In genomic region chr13:110283781-110284180, GRCm38 (mm10) we compare ENCODE assay signal across 33 mouse cellular contexts. TPM values are rescaled to one million over a fixed set of nuclear protein-coding genes. Genes with fewer than 3 reads are reported as not detected.
DNase-seq lines count a peak whose midpoint lies in the region; ATAC-seq and TF ChIP-seq lines count a peak whose summit lies in the region.
"Had no signal": no experiment of that assay in that cellular context is flagged by ENCODE, and none has a peak within 500 bp of the region (broad histone marks: within the 10 kb centered on the region; RNA-seq: fewer than 3 reads in every experiment).

No protein-coding gene starts in this region.

- DNase-seq in hindbrain, postnatal 0 days (ENCODE audit: low spot score) = peak; percentile 35
- peak; percentile 38 for DNase-seq in midbrain, postnatal 0 days (ENCODE audit: low spot score)
- no peak for DNase-seq in midbrain, embryonic 10.5 days (ENCODE audit: low spot score)
- peak; percentile 85 for DNase-seq in lung, postnatal 0 days (ENCODE audit: low spot score)
- no peak for DNase-seq in cerebellum, adult 2 months
- no peak for DNase-seq in frontal cortex, adult 2 months (ENCODE audit: extremely low spot score in 1 of 2, low spot score in 1 of 2)
- DNase-seq: adrenal gland, adult 8-10 months; cerebellum, adult 11 months; cerebellum, postnatal 14 days; gastrocnemius, postnatal 14 days; heart, postnatal 4 days; kidney, adult 11 months; kidney, postnatal 25 days; right cerebral cortex, postnatal 4 days; thymus, adult 2 months; thymus, postnatal 36 days had no signal

- H3K4me2 ChIP-seq in hindbrain, postnatal 0 days (ENCODE audit: low read depth, low read length) = no peak overlapping the region
- H3K4me2 ChIP-seq in hindbrain, embryonic 12.5 days (replicated peaks) = no peak overlapping the region
- no peak overlapping the region for H3K4me2 ChIP-seq in midbrain, postnatal 0 days (ENCODE audit: low read depth, low read length, poor library complexity, severe bottlenecking)
- no peak overlapping the region for H3K4me2 ChIP-seq in lung, postnatal 0 days (replicated peaks; ENCODE audit: low read depth, low read length)
- H3K4me2 ChIP-seq: heart, embryonic 12.5 days; hindbrain, embryonic 14.5 days; kidney, embryonic 15.5 days; liver, embryonic 15.5 days; neural tube, embryonic 12.5 days had no signal

- no peaks in the 10 kb centered on the region for H3K36me3 ChIP-seq in hindbrain, postnatal 0 days (ENCODE audit: insufficient read depth, low read length)
- no peaks in the 10 kb centered on the region for H3K36me3 ChIP-seq in hindbrain, embryonic 12.5 days
- H3K36me3 ChIP-seq in midbrain, postnatal 0 days (ENCODE audit: insufficient read depth, low read length) = no peaks in the 10 kb centered on the region
- H3K36me3 ChIP-seq in midbrain, embryonic 10.5 days = no peaks in the 10 kb centered on the region
- no peaks in the 10 kb centered on the region for H3K36me3 ChIP-seq in lung, postnatal 0 days (ENCODE audit: insufficient read depth, low read length)
- H3K36me3 ChIP-seq: heart, embryonic 12.5 days; kidney, embryonic 15.5 days; liver, embryonic 15.5 days; neural tube, embryonic 12.5 days had no signal

- peak; percentile 98 for TF ChIP-seq EP300 in lung, postnatal 0 days (IDR thresholded peaks at IDR 0.05)

- H3K9me3 ChIP-seq in hindbrain, postnatal 0 days (ENCODE audit: low read length) = no peaks in the 10 kb centered on the region
- H3K9me3 ChIP-seq in hindbrain, embryonic 12.5 days (replicated peaks) = no peaks in the 10 kb centered on the region
- no peaks in the 10 kb centered on the region for H3K9me3 ChIP-seq in midbrain, postnatal 0 days (ENCODE audit: low read length)
- no peaks in the 10 kb centered on the region for H3K9me3 ChIP-seq in midbrain, embryonic 10.5 days (replicated peaks)
- H3K9me3 ChIP-seq in lung, postnatal 0 days (ENCODE audit: low read length) = no peaks in the 10 kb centered on the region
- H3K9me3 ChIP-seq: heart, embryonic 12.5 days; kidney, embryonic 15.5 days; liver, embryonic 15.5 days; neural tube, embryonic 12.5 days had no signal

- no peak for ATAC-seq in hindbrain, postnatal 0 days
- no peak for ATAC-seq in hindbrain, embryonic 12.5 days (ENCODE audit: low FRiP score)
- ATAC-seq in midbrain, postnatal 0 days (ENCODE audit: low FRiP score) = no peak
- peak; percentile 47; the same call in 1 of the 2 replicates for ATAC-seq in lung, postnatal 0 days
- ATAC-seq: CD4-positive, CD25-positive, alpha-beta regulatory T cell, adult 4 months; inflammation-experienced regulatory T-cells, adult 6 months; midbrain, embryonic 16.5 days had no signal

- no peak overlapping the region for H3K4me3 ChIP-seq in hindbrain, postnatal 0 days (ENCODE audit: low read length)
- H3K4me3 ChIP-seq in hindbrain, embryonic 12.5 days = no peak overlapping the region
- no peak overlapping the region for H3K4me3 ChIP-seq in midbrain, postnatal 0 days (ENCODE audit: low read depth, low read length)
- no peak overlapping the region for H3K4me3 ChIP-seq in midbrain, embryonic 10.5 days
- no peak overlapping the region for H3K4me3 ChIP-seq in lung, postnatal 0 days (ENCODE audit: low read depth, low read length)
- H3K4me3 ChIP-seq in cerebellum, adult 2 months (replicated peaks; ENCODE audit: insufficient read depth, low read depth, low read length) = no peak overlapping the region
- H3K4me3 ChIP-seq: erythroblast, embryonic 14.5 days; heart, embryonic 12.5 days; kidney, embryonic 15.5 days; liver, embryonic 15.5 days; myocyte; neural tube, embryonic 12.5 days had no signal

- H3K27ac ChIP-seq in hindbrain, postnatal 0 days = no peak overlapping the region
- no peak overlapping the region for H3K27ac ChIP-seq in hindbrain, embryonic 12.5 days
- no peak overlapping the region for H3K27ac ChIP-seq in midbrain, postnatal 0 days (ENCODE audit: low read depth, low read length)
- H3K27ac ChIP-seq in midbrain, embryonic 10.5 days (replicated peaks) = no peak overlapping the region
- no peak overlapping the region for H3K27ac ChIP-seq in lung, postnatal 0 days (ENCODE audit: low read length)
- H3K27ac ChIP-seq in cerebellum, adult 2 months (ENCODE audit: insufficient read depth, low read length) = no peak overlapping the region
- H3K27ac ChIP-seq: hindbrain, embryonic 14.5 days; kidney, embryonic 15.5 days; liver, embryonic 15.5 days; macrophage; neural tube, embryonic 12.5 days; stomach, postnatal 0 days had no signal

- H3K27me3 ChIP-seq in hindbrain, postnatal 0 days (ENCODE audit: insufficient read depth, low read length) = no peaks in the 10 kb centered on the region
- H3K27me3 ChIP-seq in hindbrain, embryonic 12.5 days = no peaks in the 10 kb centered on the region
- H3K27me3 ChIP-seq in midbrain, postnatal 0 days (ENCODE audit: insufficient read depth, low read length) = no peaks in the 10 kb centered on the region
- peaks cover 19% of the 10 kb centered on the region for H3K27me3 ChIP-seq in midbrain, embryonic 10.5 days (ENCODE audit: low read depth, poor library complexity, severe bottlenecking)
- H3K27me3 ChIP-seq in lung, postnatal 0 days (replicated peaks; ENCODE audit: insufficient read depth, low read length) = 0 out of 2 replicates have a peak, but pooled peaks cover 8% of the 10 kb centered on the region
- no peaks in the 10 kb centered on the region for H3K27me3 ChIP-seq in cerebellum, adult 2 months (ENCODE audit: control insufficient read depth, insufficient read depth, low read length)
- H3K27me3 ChIP-seq: heart, embryonic 12.5 days; neural tube, embryonic 12.5 days had no signal

- H3K4me1 ChIP-seq in hindbrain, postnatal 0 days (ENCODE audit: insufficient read depth, low read length) = no peaks in the 10 kb centered on the region
- H3K4me1 ChIP-seq in hindbrain, embryonic 12.5 days = 0 out of 2 replicates have a peak, but pooled peaks cover 6% of the 10 kb centered on the region
- no peaks in the 10 kb centered on the region for H3K4me1 ChIP-seq in midbrain, postnatal 0 days (ENCODE audit: insufficient read depth, low read length)
- peaks cover 15% of the 10 kb centered on the region for H3K4me1 ChIP-seq in midbrain, embryonic 10.5 days
- 0 out of 2 replicates have a peak, but pooled peaks cover 3% of the 10 kb centered on the region for H3K4me1 ChIP-seq in lung, postnatal 0 days (ENCODE audit: insufficient read depth, low read depth, low read length)
- no peaks in the 10 kb centered on the region; the same call in 1 of the 2 replicates for H3K4me1 ChIP-seq in cerebellum, adult 2 months (ENCODE audit: control insufficient read depth, insufficient read depth, low read length)

- 55% methylated on average over 4 of the region's 4 CpGs for WGBS in hindbrain, postnatal 0 days
- 76% methylated on average over 4 of the region's 4 CpGs for WGBS in hindbrain, embryonic 12.5 days
- WGBS in midbrain, postnatal 0 days = 47% methylated on average over 4 of the region's 4 CpGs
- WGBS in midbrain, embryonic 10.5 days = 79% methylated on average over 4 of the region's 4 CpGs
- WGBS in lung, postnatal 0 days = 39% methylated on average over 4 of the region's 4 CpGs
- 69% methylated on average over 4 of the region's 4 CpGs for WGBS in cerebellum, adult 2 months

- no peak for TF ChIP-seq POLR2A in cerebellum, adult 2 months (IDR thresholded peaks at IDR 0.05; ENCODE audit: borderline replicate concordance, insufficient read depth, low read length)

- H3K9ac ChIP-seq in hindbrain, postnatal 0 days (replicated peaks; ENCODE audit: low read length) = no peak overlapping the region
- no peak overlapping the region for H3K9ac ChIP-seq in hindbrain, embryonic 12.5 days
- no peak overlapping the region for H3K9ac ChIP-seq in midbrain, postnatal 0 days (replicated peaks; ENCODE audit: low read length, poor library complexity, severe bottlenecking)
- no peak overlapping the region for H3K9ac ChIP-seq in lung, postnatal 0 days (replicated peaks; ENCODE audit: low read depth)
- H3K9ac ChIP-seq: heart, embryonic 12.5 days; hindbrain, embryonic 14.5 days; kidney, embryonic 15.5 days; liver, embryonic 15.5 days; neural tube, embryonic 12.5 days had no signal

- no peak for TF ChIP-seq CTCF in hindbrain, postnatal 0 days (IDR thresholded peaks at IDR 0.05; ENCODE audit: low read depth)
- TF ChIP-seq CTCF in midbrain, postnatal 0 days (IDR thresholded peaks at IDR 0.05) = no peak
- no peak for TF ChIP-seq CTCF in lung, postnatal 0 days (IDR thresholded peaks at IDR 0.05)
- TF ChIP-seq CTCF in cerebellum, adult 2 months (IDR thresholded peaks at IDR 0.05; ENCODE audit: borderline replicate concordance, insufficient read depth, low read depth, low read length) = no peak

RNA-seq across cellular contexts. Expression of gene Rab3c, which starts 3.0 kb away (rescaled TPM):
- total RNA-seq in hindbrain, postnatal 0 days (2014; rRNA removed) = 125 and 126 TPM in 2 replicates
- 126 and 130 TPM in 2 replicates for polyA plus RNA-seq in hindbrain, postnatal 0 days (2015; fragmentation: Nextera tagmentation; extraction: Ambion mirVana)
- polyA plus RNA-seq in hindbrain, embryonic 12.5 days (2016; fragmentation: Nextera tagmentation; extraction: Ambion mirVana) = 86.8 and 90.8 TPM in 2 replicates
- total RNA-seq in midbrain, postnatal 0 days (2014; rRNA removed) = 168 and 199 TPM in 2 replicates
- polyA plus RNA-seq in midbrain, postnatal 0 days (2015; fragmentation: Nextera tagmentation; extraction: Ambion mirVana) = 135 and 164 TPM in 2 replicates
- 9.0 and 20.8 TPM in 2 replicates for polyA plus RNA-seq in midbrain, embryonic 10.5 days (2016; fragmentation: Nextera tagmentation; extraction: Ambion mirVana)
- 2.8 and 3.2 TPM in 2 replicates for polyA plus RNA-seq in lung, postnatal 0 days (2015; fragmentation: Nextera tagmentation; extraction: Ambion mirVana)
- 57.5 and 61.2 TPM in 2 replicates for polyA plus RNA-seq in cerebellum, adult 2 months (2012; rRNA removed)
- 63.7 and 69.3 TPM in 2 replicates for polyA plus RNA-seq in frontal cortex, adult 2 months (2012; rRNA removed)
- total RNA-seq: granulocyte monocyte progenitor cell, adult 5-6 weeks; megakaryocyte-erythroid progenitor cell, adult 5-6 weeks had no signal
- polyA plus RNA-seq: erythroblast, embryonic 14.5 days; inflammation-experienced regulatory T-cells, adult 6 months; liver, adult 2 months; macrophage; spleen, adult 2 months; thymus, adult 2 months had no signal

Comparison
In these comparisons a context has a peak if more than half of its experiments do, and no peak if none do; other contexts are left out.
1. DNase-seq: peak in hindbrain, postnatal 0 days (single experiment), midbrain, postnatal 0 days (single experiment) and lung, postnatal 0 days (single experiment); none in midbrain, embryonic 10.5 days (single experiment), cerebellum, adult 2 months (0 of 2) and frontal cortex, adult 2 months (0 of 2).